Mouse (Mus musculus) splenic B cell, adult 2 months (primary cell): ENCODE results near the gene Lpar2.
A peak's percentile ranks its signal among the peaks of the same experiment; 100 is the strongest.

Experiments used
- DNase-seq: peaks from one replicate; pipeline ENCODE4 v3.0.0-alpha.2; 2011; ENCODE audit warnings: low read depth, low spot score
- H3K27me3 ChIP-seq: 2 replicates; pipeline ENCODE4 v1.6.1; 2012; ENCODE audit warnings: mild to moderate bottlenecking, low read length, moderate library complexity, mixed read lengths; ENCODE audit not compliant: control insufficient read depth, poor library complexity, insufficient read depth, severe bottlenecking
- H3K36me3 ChIP-seq: 2 replicates; pipeline ENCODE4 v1.6.1; 2012; ENCODE audit warnings: mild to moderate bottlenecking, low read length, moderate library complexity, mixed read lengths; ENCODE audit not compliant: control insufficient read depth, poor library complexity, insufficient read depth, severe bottlenecking

Gene Lpar2

GRCm38 (mm10) chr8:69821971-69822385 is 251 bp upstream of the Lpar2 start:
- Histone ChIP-seq H3K27me3 (no peaks in the 10 kb centered on the region), H3K36me3 (peaks cover 7% of the 10 kb centered on the region)
- no peak for DNase-seq

GRCm38 (mm10) chr8:69826371-69826770 is 4.1 kb downstream of the Lpar2 start:
- H3K27me3 ChIP-seq, result no peaks in the 10 kb centered on the region
- no peak for DNase-seq
- H3K36me3 ChIP-seq, result no peaks in the 10 kb centered on the region; the same call in 1 of the 2 replicates

GRCm38 (mm10) chr8:69832298-69832853 is 10.1 kb downstream of the Lpar2 start, which contains the start of gene Pbx4:
Pbx4 (plus strand) TSS chr8:69832491.
- H3K27me3 ChIP-seq, result no peaks in the 10 kb centered on the region
- peak; percentile 98 for DNase-seq
- H3K36me3 ChIP-seq, result no peaks in the 10 kb centered on the region

GRCm38 (mm10) chr8:69837057-69837682 is 14.9 kb downstream of the Lpar2 start:
- H3K27me3 ChIP-seq, result no peaks in the 10 kb centered on the region
- no peak for DNase-seq
- H3K36me3 ChIP-seq, result no peaks in the 10 kb centered on the region

- no peak for DNase-seq
- Histone ChIP-seq H3K27me3 (no peaks in the 10 kb centered on the region), H3K36me3 (no peaks in the 10 kb centered on the region)
Observed at GRCm38 (mm10) chr8:69847167-69848065, 25.2 kb downstream of the Lpar2 start.

GRCm38 (mm10) chr8:69848951-69849350 is 26.7 kb downstream of the Lpar2 start:
- no peaks in the 10 kb centered on the region for H3K27me3 ChIP-seq
- H3K36me3 ChIP-seq, result no peaks in the 10 kb centered on the region
- no peak for DNase-seq

- DNase-seq, result peak; percentile 46
- H3K36me3 ChIP-seq, result no peaks in the 10 kb centered on the region
- H3K27me3 ChIP-seq, result no peaks in the 10 kb centered on the region
Observed at GRCm38 (mm10) chr8:69849899-69850298, 27.7 kb downstream of the Lpar2 start.

GRCm38 (mm10) chr8:69850926-69851506 is 28.8 kb downstream of the Lpar2 start:
- H3K27me3 ChIP-seq, result no peaks in the 10 kb centered on the region
- H3K36me3 ChIP-seq, result no peaks in the 10 kb centered on the region
- DNase-seq, result no peak

- Histone ChIP-seq H3K36me3 (no peaks in the 10 kb centered on the region), H3K27me3 (no peaks in the 10 kb centered on the region)
- DNase-seq, result no peak
Observed at GRCm38 (mm10) chr8:69853869-69854268, 31.6 kb downstream of the Lpar2 start.

GRCm38 (mm10) chr8:69860807-69861206 is 38.6 kb downstream of the Lpar2 start:
- no peaks in the 10 kb centered on the region for H3K36me3 ChIP-seq
- no peak for DNase-seq
- H3K27me3 ChIP-seq, result no peaks in the 10 kb centered on the region

- DNase-seq, result peak; percentile 19
- no peaks in the 10 kb centered on the region for H3K36me3 ChIP-seq
- no peaks in the 10 kb centered on the region for H3K27me3 ChIP-seq
Observed at GRCm38 (mm10) chr8:69861251-69861650, 39.0 kb downstream of the Lpar2 start.

- Histone ChIP-seq H3K27me3 (no peaks in the 10 kb centered on the region), H3K36me3 (no peaks in the 10 kb centered on the region)
- DNase-seq, result no peak
Observed at GRCm38 (mm10) chr8:69863387-69864020, 41.3 kb downstream of the Lpar2 start.

- Histone ChIP-seq H3K36me3 (no peaks in the 10 kb centered on the region), H3K27me3 (no peaks in the 10 kb centered on the region)
- no peak for DNase-seq
Observed at GRCm38 (mm10) chr8:69864180-69864579, 42.0 kb downstream of the Lpar2 start.

- no peak for DNase-seq
- no peaks in the 10 kb centered on the region for H3K36me3 ChIP-seq
- no peaks in the 10 kb centered on the region for H3K27me3 ChIP-seq
Observed at GRCm38 (mm10) chr8:69867696-69868326, 45.6 kb downstream of the Lpar2 start.
